Mouse (Mus musculus) left cerebral cortex, postnatal 14 days (tissue): ENCODE measurements at regions not wholly inside any gene's neighbourhood (a gene's known extent, or its start where the extent isn't known, plus 50 kb on each side); places are given as distances from the start of the nearest gene placed in this dataset.

Source experiments
- DNase-seq, 2 experiments: peaks; one replicate each; pipeline ENCODE4 v3.0.0; 2021 to 2022; ENCODE audit warnings: low spot score in 2 of 2, mixed read lengths in 1 of 2
- intact Hi-C: fragments of 180-260 bp; cut with DNase I; formaldehyde crosslinking; loops from one replicate; pipeline ENCODE4 v1.15.1; 2025

- DNase-seq: no peak
- intact Hi-C loops: no loop called here
These were observed 60.4 kb upstream of the Rreb1 start for GRCm38 (mm10) chr13:37717793-37718192.

DNA sequence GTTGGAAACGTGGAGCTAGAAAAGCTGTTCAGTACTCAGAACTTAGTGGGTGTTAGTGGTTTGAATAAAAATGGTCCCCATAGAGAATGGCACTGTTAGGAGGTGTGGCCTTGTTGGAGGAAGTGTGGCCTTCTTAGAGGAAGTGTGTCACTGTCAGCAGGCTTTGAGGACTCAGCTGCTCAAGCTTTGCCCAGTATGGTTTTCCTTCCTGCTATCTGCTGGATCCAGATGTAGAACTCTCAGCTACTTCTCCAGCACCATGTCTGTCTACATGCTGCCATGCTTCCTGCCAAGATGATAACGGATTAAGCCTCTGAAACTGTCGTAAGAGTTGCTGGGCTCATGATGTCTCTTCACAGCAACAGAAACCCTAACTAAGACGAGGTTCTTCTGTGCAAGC is 59.8 kb upstream of the Rreb1 start:
- intact Hi-C loops: no loop called here
- no peak for DNase-seq
